Mouse (Mus musculus): ENCODE measurements around the gene Wdr6. TPM values are rescaled to one million over a fixed set of nuclear protein-coding genes. Genes with fewer than 3 reads are reported as not detected.
A peak's percentile ranks its signal among the peaks of the same experiment; 100 is the strongest.
"Not testable (repeated sequence)": the region's sequence is repeated elsewhere in the genome, so short reads cannot be mapped to it uniquely, and the experiment has no call there.

Gene Wdr6
- polyA plus RNA-seq (2016; fragmentation: Nextera tagmentation; extraction: Ambion mirVana): 28.3 and 29.3 TPM in 2 replicates

DNA sequence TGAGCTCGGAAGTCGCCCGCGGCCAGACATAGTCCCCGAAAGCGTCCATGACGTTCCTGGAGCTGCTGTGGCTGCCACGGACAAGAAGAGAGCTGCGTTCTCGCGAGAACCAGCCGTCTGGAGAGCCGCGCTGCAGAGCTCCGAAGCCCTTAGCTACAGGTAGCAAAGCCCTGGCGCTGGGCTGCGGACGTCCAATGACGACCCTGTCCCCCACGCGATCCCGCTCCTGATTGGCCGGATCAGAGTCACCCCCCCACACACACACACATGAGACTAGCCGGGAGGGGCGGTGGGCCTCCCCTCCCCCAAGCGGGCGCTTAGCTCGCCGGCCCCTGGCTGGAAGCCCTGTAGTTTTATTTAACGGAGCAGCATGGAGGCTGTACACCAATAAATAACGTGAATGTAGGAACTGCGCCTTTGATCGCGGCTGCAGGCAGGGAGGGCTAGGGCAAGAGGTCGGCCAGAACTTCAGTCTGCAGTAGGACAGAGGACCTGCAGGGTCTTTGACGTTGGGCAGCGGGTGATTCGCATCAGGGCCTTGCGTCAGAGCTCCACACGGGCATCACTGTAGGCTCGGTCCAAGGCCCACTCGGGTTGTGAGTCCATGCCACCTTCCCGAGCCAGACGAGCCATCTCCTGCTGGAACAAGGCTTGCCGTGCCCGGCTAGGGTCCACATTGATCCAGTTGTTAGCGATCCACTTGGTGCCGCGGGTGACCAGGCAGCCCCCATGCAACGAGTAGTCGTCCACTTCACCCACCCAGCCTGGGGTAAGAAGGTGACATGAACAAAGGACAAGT lies at the start of gene Wdr6:
Gene Wdr6, minus strand, starts transcription at position 195 of the 799 bp plus-strand sequence.
- H3K9ac ChIP-seq: peak within 1 kb of the TSS; percentile 82
- H3K27ac ChIP-seq: peak within 1 kb of the TSS; percentile 85
- H3K4me2 ChIP-seq: peak within 1 kb of the TSS; percentile 93
- no peaks in the 10 kb centered on the region for H3K9me3 ChIP-seq (replicated peaks)
- WGBS (ENCODE audit: insufficient replicate concordance): 5% methylated on average over 51 of the region's 51 CpGs
- peak within 1 kb of the TSS; percentile 75 for H3K4me3 ChIP-seq
- peaks cover 31% of the 10 kb centered on the region for H3K4me1 ChIP-seq
- no peaks in the 10 kb centered on the region for H3K27me3 ChIP-seq (replicated peaks)
- peak; percentile 92 for ATAC-seq
- H3K36me3 ChIP-seq: peaks cover 26% of the 10 kb centered on the region

DNA sequence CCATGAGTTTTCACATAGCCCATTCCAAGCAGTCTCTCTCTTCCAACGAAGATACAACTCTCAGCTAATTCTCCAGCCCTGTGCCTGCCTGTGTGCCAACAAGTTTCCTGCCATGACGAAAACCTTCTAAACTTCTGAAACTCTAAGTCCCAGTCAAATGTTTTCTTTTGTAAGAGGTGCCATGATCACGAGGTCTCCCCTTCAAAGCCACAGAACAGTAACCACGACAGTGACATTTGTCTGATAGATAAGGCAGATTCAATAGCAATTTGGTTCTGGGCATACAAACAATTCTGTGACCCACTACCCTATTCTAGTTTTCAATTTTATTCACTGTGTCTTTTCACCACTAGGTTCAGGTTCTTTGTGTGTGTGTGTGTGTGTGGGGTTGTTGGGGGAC lies 49.6 kb upstream of the Wdr6 start:
- ATAC-seq: no peak

DNA sequence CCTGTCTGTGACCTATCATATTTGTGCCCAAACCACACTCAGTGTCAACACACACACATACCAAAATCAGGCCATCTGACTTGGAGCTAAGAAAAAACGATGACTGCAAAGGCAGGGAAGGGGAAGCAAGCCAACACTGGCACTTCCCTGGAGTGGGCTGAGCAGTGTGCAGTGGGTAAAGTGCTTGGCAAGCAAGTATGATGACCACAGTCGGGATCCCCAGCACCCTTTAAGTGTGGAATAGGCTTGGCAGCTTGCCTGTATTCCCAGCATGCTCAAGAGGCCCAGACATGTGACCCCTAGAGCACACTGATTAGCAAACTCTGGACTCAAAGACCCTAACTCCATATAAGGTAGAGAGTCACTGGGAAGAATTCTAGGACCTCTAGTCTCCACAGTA lies 48.0 kb upstream of the Wdr6 start:
- no peak for ATAC-seq
- Histone ChIP-seq H3K27me3 (replicated peaks) (no peaks in the 10 kb centered on the region), H3K36me3 (peaks cover 71% of the 10 kb centered on the region), H3K9me3 (replicated peaks) (no peaks in the 10 kb centered on the region), H3K4me1 (peaks cover 44% of the 10 kb centered on the region), H3K4me3 (no peak overlapping the region), H3K9ac (no peak overlapping the region), H3K4me2 (no peak overlapping the region), H3K27ac (no peak overlapping the region)
- WGBS (ENCODE audit: insufficient replicate concordance): 69% methylated on average over 2 of the region's 2 CpGs

More for the DNA sequence above, 49.6 kb upstream of the Wdr6 start:
- no peak overlapping the region for H3K4me2 ChIP-seq
- peaks cover 60% of the 10 kb centered on the region for H3K4me1 ChIP-seq
- no peak overlapping the region for H3K4me3 ChIP-seq
- H3K27ac ChIP-seq: no peak overlapping the region
- H3K9me3 ChIP-seq (replicated peaks): no peaks in the 10 kb centered on the region
- H3K9ac ChIP-seq: no peak overlapping the region
- 42% methylated on average over 4 of the region's 4 CpGs for WGBS (ENCODE audit: insufficient replicate concordance)
- H3K36me3 ChIP-seq: peaks cover 69% of the 10 kb centered on the region
- no peaks in the 10 kb centered on the region for H3K27me3 ChIP-seq (replicated peaks)

DNA sequence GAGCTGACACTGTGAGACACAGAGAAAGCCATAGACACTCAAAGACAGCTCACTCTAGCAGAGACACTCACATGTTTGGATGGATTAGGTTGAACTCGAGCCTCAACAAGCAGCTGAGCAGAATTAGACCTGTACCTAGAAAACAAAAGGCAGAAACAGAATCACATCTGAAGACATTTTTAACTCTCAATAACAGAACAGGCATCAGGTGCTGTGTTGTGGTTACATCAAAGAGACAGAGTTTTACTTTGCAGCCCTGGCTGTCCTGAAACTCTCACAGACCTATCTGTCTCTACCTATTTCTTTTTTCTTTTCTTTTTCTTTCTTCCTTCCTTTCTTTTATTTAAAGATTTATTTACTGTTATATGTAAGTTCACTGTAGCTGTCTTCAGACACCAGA lies 38.8 kb upstream of the Wdr6 start:
- no peak overlapping the region for H3K4me2 ChIP-seq
- no peak overlapping the region for H3K9ac ChIP-seq
- no peaks in the 10 kb centered on the region for H3K4me1 ChIP-seq
- no peak overlapping the region for H3K4me3 ChIP-seq
- no peak overlapping the region for H3K27ac ChIP-seq
- H3K36me3 ChIP-seq: peaks cover 94% of the 10 kb centered on the region
- no peak for ATAC-seq
- WGBS (ENCODE audit: insufficient replicate concordance): 75% methylated on average over 1 of the region's 1 CpGs
- H3K9me3 ChIP-seq (replicated peaks): no peaks in the 10 kb centered on the region
- no peaks in the 10 kb centered on the region for H3K27me3 ChIP-seq (replicated peaks)

DNA sequence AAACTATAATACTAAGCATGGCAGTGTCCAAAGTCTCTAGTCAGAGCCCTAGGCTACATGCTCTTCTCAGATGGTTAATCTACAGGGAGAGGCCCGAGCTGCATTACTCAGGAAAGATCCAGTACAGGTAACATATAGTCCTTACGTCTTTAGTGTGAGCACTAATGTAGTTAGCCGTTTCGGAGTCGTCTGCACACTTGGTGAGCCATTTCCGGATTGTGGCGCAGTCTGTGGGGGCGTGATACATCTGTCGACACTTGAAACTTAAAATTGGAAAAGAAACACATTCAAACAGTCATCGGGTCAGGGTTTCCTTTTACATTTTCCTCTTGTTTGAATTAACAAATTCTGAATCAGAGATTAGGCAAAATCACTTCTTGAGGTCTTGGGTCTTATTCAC lies 32.9 kb upstream of the Wdr6 start:
- H3K4me2 ChIP-seq: no peak overlapping the region
- peaks cover 100% of the 10 kb centered on the region for H3K36me3 ChIP-seq
- peaks cover 15% of the 10 kb centered on the region for H3K4me1 ChIP-seq
- H3K9ac ChIP-seq: no peak overlapping the region
- no peaks in the 10 kb centered on the region for H3K27me3 ChIP-seq (replicated peaks)
- no peak overlapping the region for H3K27ac ChIP-seq
- H3K4me3 ChIP-seq: no peak overlapping the region
- no peak for ATAC-seq
- WGBS (ENCODE audit: insufficient replicate concordance): 89% methylated on average over 10 of the region's 10 CpGs
- H3K9me3 ChIP-seq (replicated peaks): no peaks in the 10 kb centered on the region

DNA sequence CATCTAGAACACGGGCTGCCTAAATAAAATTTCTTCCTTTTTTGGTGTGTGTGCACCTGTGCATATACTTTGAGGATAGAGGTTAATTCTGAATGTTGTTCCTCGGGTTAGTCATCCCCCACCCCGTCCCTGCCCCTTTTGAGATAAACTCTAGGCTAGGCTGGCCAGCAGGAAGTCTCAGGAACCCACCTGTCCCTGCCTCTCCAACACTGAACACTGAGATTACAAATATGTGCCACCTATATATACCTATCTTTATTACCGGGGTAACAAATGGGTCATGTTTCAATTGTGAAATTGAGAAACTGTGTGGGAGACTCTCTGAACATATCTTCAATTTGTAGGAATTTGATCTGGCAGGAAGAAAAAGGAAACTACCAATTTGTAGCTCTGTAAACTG lies 30.4 kb upstream of the Wdr6 start:
- WGBS (ENCODE audit: insufficient replicate concordance): 61% methylated on average over 4 of the region's 4 CpGs
- peaks cover 15% of the 10 kb centered on the region for H3K4me1 ChIP-seq
- no peaks in the 10 kb centered on the region for H3K27me3 ChIP-seq (replicated peaks)
- H3K27ac ChIP-seq: no peak overlapping the region
- no peak for ATAC-seq
- H3K4me2 ChIP-seq: no peak overlapping the region
- H3K4me3 ChIP-seq: no peak overlapping the region
- no peak overlapping the region for H3K9ac ChIP-seq
- peaks cover 98% of the 10 kb centered on the region for H3K36me3 ChIP-seq
- no peaks in the 10 kb centered on the region for H3K9me3 ChIP-seq (replicated peaks)

DNA sequence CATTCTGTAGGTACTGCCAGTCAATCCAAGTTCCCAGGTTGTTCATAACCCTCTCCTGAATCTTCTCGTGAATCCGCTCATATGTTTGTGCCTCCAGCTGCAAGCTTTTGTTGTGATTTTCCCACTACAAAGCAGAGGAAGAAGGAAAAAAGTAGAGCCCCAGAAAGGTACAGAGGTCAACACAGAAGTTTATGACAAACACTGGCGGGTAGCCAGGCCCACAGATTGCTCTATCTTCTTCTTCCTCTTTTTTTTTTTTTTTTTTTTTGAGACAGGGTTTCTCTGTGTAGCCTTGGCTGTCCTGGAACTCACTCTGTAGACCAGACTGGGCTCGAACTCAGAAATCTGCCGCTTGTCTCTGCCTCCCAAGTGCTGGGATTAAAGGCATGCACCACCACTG lies 29.4 kb upstream of the Wdr6 start:
- H3K27ac ChIP-seq; H3K9me3 ChIP-seq (replicated peaks); H3K27me3 ChIP-seq (replicated peaks); H3K4me2 ChIP-seq; ATAC-seq; H3K4me3 ChIP-seq; H3K9ac ChIP-seq: not testable (repeated sequence)
- 79% methylated on average over 5 of the region's 5 CpGs for WGBS (ENCODE audit: insufficient replicate concordance)
- Histone ChIP-seq H3K36me3 (peaks cover 98% of the 10 kb centered on the region), H3K4me1 (peaks cover 15% of the 10 kb centered on the region)

DNA sequence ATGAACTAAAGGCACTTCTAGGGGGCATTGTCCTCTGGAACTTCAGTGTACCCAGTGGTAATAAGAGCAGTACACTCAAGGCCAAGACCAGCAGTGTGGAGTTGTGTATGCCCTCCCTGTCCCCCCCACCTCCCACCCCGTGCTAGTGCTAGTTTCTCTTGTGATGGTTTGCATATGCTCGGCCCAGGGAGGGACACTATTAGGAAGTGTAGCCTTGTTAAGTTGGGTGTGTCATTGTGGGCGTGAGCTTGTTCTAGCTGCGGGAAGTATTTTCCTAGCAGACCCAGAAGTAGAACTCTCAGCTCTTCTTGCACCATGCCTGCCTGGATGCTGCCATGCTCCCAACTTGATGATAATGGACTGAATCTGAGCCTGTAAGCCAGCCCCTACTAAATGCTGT lies 23.4 kb upstream of the Wdr6 start:
- Histone ChIP-seq H3K9ac (no peak overlapping the region), H3K36me3 (peaks cover 51% of the 10 kb centered on the region), H3K27ac (no peak overlapping the region), H3K27me3 (replicated peaks) (peaks cover 10% of the 10 kb centered on the region), H3K9me3 (replicated peaks) (no peaks in the 10 kb centered on the region), H3K4me1 (peaks cover 11% of the 10 kb centered on the region), H3K4me3 (no peak overlapping the region), H3K4me2 (no peak overlapping the region)
- ATAC-seq: no peak
- 67% methylated on average over 4 of the region's 4 CpGs for WGBS (ENCODE audit: insufficient replicate concordance)

DNA sequence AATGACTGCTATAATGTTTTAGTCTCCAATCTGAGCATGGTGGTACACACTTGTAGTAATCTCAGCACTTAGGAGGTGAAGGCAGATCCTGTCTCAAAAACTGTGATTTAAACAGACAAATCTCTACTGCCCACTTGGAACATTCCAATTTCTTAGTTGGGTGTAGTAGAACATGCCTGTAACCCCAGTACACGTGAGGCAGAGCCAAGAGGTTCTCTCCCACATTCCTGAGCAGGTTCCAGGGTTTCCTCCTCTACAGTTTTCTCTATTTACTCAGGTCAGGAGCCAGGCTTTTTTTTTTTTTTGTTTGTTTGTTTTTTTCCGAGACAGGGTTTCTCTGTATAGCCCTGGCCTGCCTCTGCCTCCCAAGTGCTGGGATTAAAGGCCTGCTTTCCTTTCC lies 21.5 kb upstream of the Wdr6 start:
- Histone ChIP-seq H3K4me1 (peaks cover 24% of the 10 kb centered on the region), H3K9me3 (replicated peaks) (no peaks in the 10 kb centered on the region), H3K36me3 (peaks cover 34% of the 10 kb centered on the region), H3K9ac (no peak overlapping the region), H3K27me3 (replicated peaks) (peaks cover 16% of the 10 kb centered on the region), H3K27ac (no peak overlapping the region), H3K4me3 (no peak overlapping the region), H3K4me2 (no peak overlapping the region)
- ATAC-seq: no peak
- 46% methylated on average over 2 of the region's 2 CpGs for WGBS (ENCODE audit: insufficient replicate concordance)

DNA sequence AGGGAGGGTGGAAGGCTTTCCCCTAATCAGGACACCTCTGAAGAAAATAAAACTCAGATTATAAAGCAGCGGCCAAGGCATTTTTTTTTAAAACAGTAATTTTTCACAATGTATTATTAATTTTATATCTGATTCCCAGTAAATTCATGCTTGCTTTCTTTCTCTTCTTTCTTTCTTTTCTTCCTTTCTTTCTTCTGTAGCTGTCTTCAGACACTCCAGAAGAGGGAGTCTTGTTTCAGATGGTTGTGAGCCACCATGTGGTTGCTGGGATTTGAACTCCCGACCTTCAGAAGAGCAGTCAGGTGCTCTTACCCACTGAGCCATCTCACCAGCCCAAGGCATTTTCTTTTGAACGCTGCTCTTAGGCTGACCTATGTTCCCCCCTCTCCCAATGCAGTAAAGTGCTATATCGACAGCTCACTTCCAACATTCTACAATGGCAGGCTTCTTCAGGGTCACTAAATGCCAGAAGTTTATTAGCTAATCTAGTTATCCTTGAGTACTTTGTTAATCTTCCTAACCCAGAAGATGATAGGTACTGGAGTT lies 20.6 kb upstream of the Wdr6 start:
- 66% methylated on average over 4 of the region's 4 CpGs for WGBS (ENCODE audit: insufficient replicate concordance)

DNA sequence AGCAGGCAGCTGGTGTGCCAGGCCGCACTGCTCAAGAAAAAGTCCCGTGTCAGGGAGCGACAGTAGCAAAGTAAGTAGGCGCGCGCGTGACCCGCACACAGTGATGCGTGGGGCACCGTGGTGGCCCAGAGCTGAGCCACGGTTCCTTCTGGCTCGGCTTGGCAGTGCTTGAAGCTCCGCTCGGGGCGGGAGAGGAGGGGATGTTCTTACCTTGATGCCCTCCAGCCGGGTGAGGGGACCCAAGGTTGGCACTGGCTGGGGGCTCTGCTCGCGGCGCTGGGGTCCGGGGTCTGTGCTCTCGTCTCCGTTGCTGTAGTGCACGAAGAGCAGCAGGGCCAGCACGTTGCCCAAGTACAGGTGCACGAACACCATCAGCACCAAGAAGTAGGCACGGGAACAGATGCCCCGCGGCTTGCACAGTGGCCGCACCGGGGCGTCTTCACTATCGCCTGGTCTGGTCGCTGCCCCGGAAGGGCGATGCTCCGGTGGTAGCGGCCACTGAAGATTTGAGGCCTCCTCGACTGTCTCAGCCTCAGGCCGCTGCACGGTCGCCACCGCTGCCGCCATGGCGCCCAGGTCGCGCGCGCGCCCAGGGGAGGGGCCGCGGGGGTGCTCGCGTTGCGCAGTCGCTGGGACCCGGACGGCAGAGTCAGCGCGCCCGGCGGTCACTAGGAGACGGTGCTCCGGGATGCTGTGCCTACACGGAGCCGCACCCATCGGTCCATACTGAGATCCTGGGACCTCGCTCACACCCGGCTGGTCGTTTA lies 18.6 kb upstream of the Wdr6 start, which contains the start of gene P4htm:
Gene P4htm, minus strand, starts transcription at position 670 of the 767 bp plus-strand sequence.
- Histone ChIP-seq H3K4me2 (peak within 1 kb of the TSS; percentile 88), H3K9ac (peak within 1 kb of the TSS; percentile 58), H3K4me1 (peaks cover 29% of the 10 kb centered on the region), H3K9me3 (replicated peaks) (no peaks in the 10 kb centered on the region), H3K4me3 (peak within 1 kb of the TSS; percentile 62), H3K27me3 (replicated peaks) (peaks cover 16% of the 10 kb centered on the region), H3K36me3 (peaks cover 5% of the 10 kb centered on the region; the same call in 1 of the 2 replicates), H3K27ac (no peak within 1 kb of the TSS)
- 7% methylated on average over 69 of the region's 69 CpGs for WGBS (ENCODE audit: insufficient replicate concordance)
- peak; percentile 66 for ATAC-seq

More for the DNA sequence above, 20.6 kb upstream of the Wdr6 start:
- Histone ChIP-seq H3K4me1 (peaks cover 29% of the 10 kb centered on the region), H3K4me2 (no peak overlapping the region), H3K36me3 (peaks cover 24% of the 10 kb centered on the region), H3K9me3 (replicated peaks) (no peaks in the 10 kb centered on the region), H3K4me3 (no peak overlapping the region), H3K27ac (no peak overlapping the region), H3K9ac (no peak overlapping the region), H3K27me3 (replicated peaks) (peaks cover 16% of the 10 kb centered on the region)
- no peak for ATAC-seq

DNA sequence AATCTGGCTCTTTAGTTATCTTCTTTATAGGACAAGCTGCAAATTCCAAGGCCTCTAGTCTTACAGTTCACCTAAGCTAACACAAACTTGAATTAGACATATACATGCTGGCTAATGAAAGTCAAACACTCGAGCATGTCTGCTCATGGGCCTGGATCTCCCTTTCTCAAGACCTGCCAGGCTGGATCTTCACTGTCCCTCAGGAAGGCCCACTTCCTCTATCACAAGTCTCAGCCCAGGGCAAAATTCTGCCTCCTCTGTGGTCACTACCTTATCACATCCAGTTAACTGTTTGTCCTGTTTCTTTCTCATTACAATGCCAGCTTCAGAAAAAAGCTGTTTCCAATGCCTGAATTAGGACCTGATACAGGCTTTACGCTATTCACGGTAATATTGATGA lies 15.8 kb upstream of the Wdr6 start:
- 28% methylated on average over 3 of the region's 3 CpGs for WGBS (ENCODE audit: insufficient replicate concordance)
- no peaks in the 10 kb centered on the region for H3K36me3 ChIP-seq
- no peak for ATAC-seq
- no peak overlapping the region for H3K9ac ChIP-seq
- H3K4me2 ChIP-seq: no peak overlapping the region
- peaks cover 30% of the 10 kb centered on the region for H3K4me1 ChIP-seq
- H3K4me3 ChIP-seq: no peak overlapping the region
- no peaks in the 10 kb centered on the region for H3K9me3 ChIP-seq (replicated peaks)
- peaks cover 16% of the 10 kb centered on the region for H3K27me3 ChIP-seq (replicated peaks)
- H3K27ac ChIP-seq: no peak overlapping the region
